Mouse (Mus musculus): ENCODE measurements around the gene Epb41l2. TPM values are rescaled to one million over a fixed set of nuclear protein-coding genes. Genes with fewer than 3 reads are reported as not detected.
A peak's percentile ranks its signal among the peaks of the same experiment; 100 is the strongest.

The Epb41l2 gene
- polyA plus RNA-seq, 1 experiment = 44.5 TPM

- H3K4me3 ChIP-seq (ENCODE audit: extremely low read depth, insufficient read depth, insufficient read length) = no peak overlapping the region
- H3K4me1 ChIP-seq (ENCODE audit: control insufficient read depth, insufficient read depth, insufficient read length) = peaks cover 12% of the 10 kb centered on the region
- no peak for TF ChIP-seq CTCF (IDR thresholded peaks at IDR 0.05; ENCODE audit: extremely low read depth, insufficient read depth, insufficient read length, insufficient replicate concordance)
- TF ChIP-seq POLR2A (IDR thresholded peaks at IDR 0.05; ENCODE audit: low read depth, low read length) = no peak
- DNase-seq (ENCODE audit: low read depth in 1 of 2, low spot score in 2 of 2) = no peak
- H3K36me3 ChIP-seq (ENCODE audit: control insufficient read depth, insufficient read depth, low read length) = no peaks in the 10 kb centered on the region
- no peak overlapping the region for H3K27ac ChIP-seq (ENCODE audit: insufficient read depth, low read length)
- no peaks in the 10 kb centered on the region for H3K27me3 ChIP-seq (ENCODE audit: control insufficient read depth, insufficient read depth, low read length)
- WGBS = 30% methylated on average over 6 of the region's 6 CpGs
Observed at GRCm38 (mm10) chr10:25362235-25362634, 2.6 kb downstream of the Epb41l2 start.

DNA sequence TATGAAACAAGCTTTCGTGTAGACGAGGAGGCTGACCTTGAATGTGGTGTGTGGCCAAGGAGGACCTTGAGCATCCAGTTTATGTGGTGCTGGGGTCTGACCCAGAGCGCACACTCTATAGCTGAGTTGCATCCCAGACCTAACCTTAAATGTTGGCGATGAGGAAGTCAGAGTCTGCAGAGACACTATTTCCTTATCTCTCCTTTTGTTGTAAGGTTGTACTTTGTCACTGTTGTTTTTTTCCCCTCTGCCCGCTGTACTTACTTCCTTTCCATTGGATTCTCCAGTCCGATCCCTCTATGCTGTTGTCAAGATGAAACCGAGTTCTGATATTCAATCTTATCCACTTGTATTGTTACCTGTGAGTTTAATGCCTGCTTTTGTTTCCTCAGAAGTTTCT is 5.6 kb downstream of the Epb41l2 start:
- no peak overlapping the region for H3K27ac ChIP-seq (ENCODE audit: insufficient read depth, low read length)
- H3K4me3 ChIP-seq (ENCODE audit: extremely low read depth, insufficient read depth, insufficient read length) = no peak overlapping the region
- peaks cover 12% of the 10 kb centered on the region for H3K4me1 ChIP-seq (ENCODE audit: control insufficient read depth, insufficient read depth, insufficient read length)
- TF ChIP-seq POLR2A (IDR thresholded peaks at IDR 0.05; ENCODE audit: low read depth, low read length) (no peak), CTCF (IDR thresholded peaks at IDR 0.05; ENCODE audit: extremely low read depth, insufficient read depth, insufficient read length, insufficient replicate concordance) (no peak)
- no peak for DNase-seq (ENCODE audit: low read depth in 1 of 2, low spot score in 2 of 2)
- WGBS = 89% methylated on average over 7 of the region's 7 CpGs
- H3K27me3 ChIP-seq (ENCODE audit: control insufficient read depth, insufficient read depth, low read length) = no peaks in the 10 kb centered on the region
- H3K36me3 ChIP-seq (ENCODE audit: control insufficient read depth, insufficient read depth, low read length) = no peaks in the 10 kb centered on the region

- 63% methylated on average over 7 of the region's 7 CpGs for WGBS
Observed at GRCm38 (mm10) chr10:25365708-25366107, 6.1 kb downstream of the Epb41l2 start.

GRCm38 (mm10) chr10:25366691-25367090 is 7.1 kb downstream of the Epb41l2 start:
- Histone ChIP-seq H3K27ac (ENCODE audit: insufficient read depth, low read length) (peak overlapping the region; percentile 51; the same call in 1 of the 2 replicates), H3K27me3 (ENCODE audit: control insufficient read depth, insufficient read depth, low read length) (no peaks in the 10 kb centered on the region), H3K4me3 (ENCODE audit: extremely low read depth, insufficient read depth, insufficient read length) (no peak overlapping the region; the same call in 1 of the 2 replicates), H3K36me3 (ENCODE audit: control insufficient read depth, insufficient read depth, low read length) (no peaks in the 10 kb centered on the region), H3K4me1 (ENCODE audit: control insufficient read depth, insufficient read depth, insufficient read length) (peaks cover 7% of the 10 kb centered on the region; the same call in 1 of the 2 replicates)
- DNase-seq (ENCODE audit: low read depth in 1 of 2, low spot score in 2 of 2) = peak; percentile 56 to 72
- 22% methylated on average over 5 of the region's 5 CpGs for WGBS
- TF ChIP-seq POLR2A (IDR thresholded peaks at IDR 0.05; ENCODE audit: low read depth, low read length) = no peak
- no peak for TF ChIP-seq CTCF (IDR thresholded peaks at IDR 0.05; ENCODE audit: extremely low read depth, insufficient read depth, insufficient read length, insufficient replicate concordance)

More at GRCm38 (mm10) chr10:25365708-25366107, 6.1 kb downstream of the Epb41l2 start:
- no peak for TF ChIP-seq CTCF (IDR thresholded peaks at IDR 0.05; ENCODE audit: extremely low read depth, insufficient read depth, insufficient read length, insufficient replicate concordance)
- no peak for TF ChIP-seq POLR2A (IDR thresholded peaks at IDR 0.05; ENCODE audit: low read depth, low read length)
- DNase-seq (ENCODE audit: low read depth in 1 of 2, low spot score in 2 of 2) = no peak
- Histone ChIP-seq H3K4me3 (ENCODE audit: extremely low read depth, insufficient read depth, insufficient read length) (no peak overlapping the region), H3K27me3 (ENCODE audit: control insufficient read depth, insufficient read depth, low read length) (no peaks in the 10 kb centered on the region), H3K27ac (ENCODE audit: insufficient read depth, low read length) (no peak overlapping the region), H3K4me1 (ENCODE audit: control insufficient read depth, insufficient read depth, insufficient read length) (peaks cover 12% of the 10 kb centered on the region), H3K36me3 (ENCODE audit: control insufficient read depth, insufficient read depth, low read length) (no peaks in the 10 kb centered on the region)

GRCm38 (mm10) chr10:25368928-25369327 is 9.3 kb downstream of the Epb41l2 start:
- 86% methylated on average over 3 of the region's 3 CpGs for WGBS
- Histone ChIP-seq H3K4me3 (ENCODE audit: extremely low read depth, insufficient read depth, insufficient read length) (no peak overlapping the region), H3K27me3 (ENCODE audit: control insufficient read depth, insufficient read depth, low read length) (no peaks in the 10 kb centered on the region), H3K27ac (ENCODE audit: insufficient read depth, low read length) (no peak overlapping the region), H3K36me3 (ENCODE audit: control insufficient read depth, insufficient read depth, low read length) (no peaks in the 10 kb centered on the region; the same call in 1 of the 2 replicates), H3K4me1 (ENCODE audit: control insufficient read depth, insufficient read depth, insufficient read length) (peaks cover 3% of the 10 kb centered on the region; the same call in 1 of the 2 replicates)
- TF ChIP-seq POLR2A (IDR thresholded peaks at IDR 0.05; ENCODE audit: low read depth, low read length) (no peak), CTCF (IDR thresholded peaks at IDR 0.05; ENCODE audit: extremely low read depth, insufficient read depth, insufficient read length, insufficient replicate concordance) (no peak)
- DNase-seq (ENCODE audit: low read depth in 1 of 2, low spot score in 2 of 2) = no peak

- TF ChIP-seq POLR2A (IDR thresholded peaks at IDR 0.05; ENCODE audit: low read depth, low read length) (no peak), CTCF (IDR thresholded peaks at IDR 0.05; ENCODE audit: extremely low read depth, insufficient read depth, insufficient read length, insufficient replicate concordance) (no peak)
- Histone ChIP-seq H3K27me3 (ENCODE audit: control insufficient read depth, insufficient read depth, low read length) (no peaks in the 10 kb centered on the region), H3K36me3 (ENCODE audit: control insufficient read depth, insufficient read depth, low read length) (no peaks in the 10 kb centered on the region; the same call in 1 of the 2 replicates), H3K4me3 (ENCODE audit: extremely low read depth, insufficient read depth, insufficient read length) (no peak overlapping the region), H3K27ac (ENCODE audit: insufficient read depth, low read length) (no peak overlapping the region), H3K4me1 (ENCODE audit: control insufficient read depth, insufficient read depth, insufficient read length) (peaks cover 3% of the 10 kb centered on the region; the same call in 1 of the 2 replicates)
- WGBS = 89% methylated on average over 9 of the region's 9 CpGs
- no peak for DNase-seq (ENCODE audit: low read depth in 1 of 2, low spot score in 2 of 2)
Observed at GRCm38 (mm10) chr10:25369691-25370090, 10.1 kb downstream of the Epb41l2 start.

DNA sequence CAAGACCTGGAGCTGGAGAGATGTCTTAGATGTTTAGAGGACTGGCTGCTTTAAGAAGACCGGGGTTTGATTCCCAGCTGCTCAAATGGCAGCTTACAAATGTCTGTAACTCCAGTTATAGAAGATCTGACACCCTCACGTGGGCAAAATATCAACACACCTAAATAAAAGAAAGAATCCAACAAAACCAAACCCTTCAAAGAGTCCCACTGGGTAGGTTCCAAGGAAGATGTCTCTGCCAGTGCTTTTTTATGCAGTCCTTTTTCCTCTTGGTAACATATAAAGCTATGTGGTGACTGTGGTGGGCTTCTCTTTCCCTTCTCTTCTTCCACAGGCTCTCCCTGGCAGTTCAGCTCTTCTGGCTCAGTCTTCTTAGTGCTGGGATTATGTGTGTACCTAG is 11.7 kb downstream of the Epb41l2 start:
- H3K4me3 ChIP-seq (ENCODE audit: extremely low read depth, insufficient read depth, insufficient read length) = no peak overlapping the region
- H3K4me1 ChIP-seq (ENCODE audit: control insufficient read depth, insufficient read depth, insufficient read length) = peaks cover 3% of the 10 kb centered on the region; the same call in 1 of the 2 replicates
- no peaks in the 10 kb centered on the region for H3K27me3 ChIP-seq (ENCODE audit: control insufficient read depth, insufficient read depth, low read length)
- no peak for DNase-seq (ENCODE audit: low read depth in 1 of 2, low spot score in 2 of 2)
- no peak for TF ChIP-seq POLR2A (IDR thresholded peaks at IDR 0.05; ENCODE audit: low read depth, low read length)
- no peak overlapping the region for H3K27ac ChIP-seq (ENCODE audit: insufficient read depth, low read length)
- no peaks in the 10 kb centered on the region; the same call in 1 of the 2 replicates for H3K36me3 ChIP-seq (ENCODE audit: control insufficient read depth, insufficient read depth, low read length)
- 85% methylated on average over 2 of the region's 2 CpGs for WGBS

All from spleen, adult 2 months (tissue).